Mouse (Mus musculus): ENCODE measurements at regions not wholly inside any gene's neighbourhood (a gene's known extent, or its start where the extent isn't known, plus 50 kb on each side); places are given as distances from the start of the nearest gene placed in this dataset.

GRCm38 (mm10) chr2:166509591-166509990 is 204.0 kb downstream of the Prex1 start:
- Histone ChIP-seq H3K4me3 (ENCODE audit: insufficient read depth in 1 of 2, low read depth in 2 of 2, low read length in 2 of 2) (no peak overlapping the region), H3K36me3 (replicated peaks; ENCODE audit: control insufficient read depth, insufficient read depth, low read depth) (no peaks in the 10 kb centered on the region), H3K4me1 (replicated peaks; ENCODE audit: control insufficient read depth in 2 of 2, insufficient read depth in 2 of 2, low read length in 1 of 2) (no peaks in the 10 kb centered on the region), H3K9ac (replicated peaks) (no peak overlapping the region), H3K9me3 (ENCODE audit: control insufficient read depth, low read length) (peaks cover 2% of the 10 kb centered on the region; the same call in 1 of the 2 replicates), H3K27me3 (ENCODE audit: control insufficient read depth, insufficient read depth, low read length) (no peaks in the 10 kb centered on the region), H3K27ac (no peak overlapping the region), H3K4me2 (ENCODE audit: low read depth) (no peak overlapping the region)
- no peak for ATAC-seq (ENCODE audit: insufficient read depth)
- no peak for DNase-seq (ENCODE audit: low read depth in 3 of 3, low spot score in 3 of 3)
- TF ChIP-seq CTCF (IDR thresholded peaks at IDR 0.05; ENCODE audit: low read depth), result no peak
- WGBS (ENCODE audit: insufficient replicate concordance), result 70% methylated on average over 10 of the region's 10 CpGs

GRCm38 (mm10) chr2:166508656-166509420 is 204.8 kb downstream of the Prex1 start:
- WGBS (ENCODE audit: insufficient replicate concordance), result 69% methylated on average over 8 of the region's 8 CpGs
- ATAC-seq (ENCODE audit: insufficient read depth), result no peak

GRCm38 (mm10) chr2:166505309-166505708 is 208.3 kb downstream of the Prex1 start:
- no peaks in the 10 kb centered on the region for H3K4me1 ChIP-seq (replicated peaks; ENCODE audit: control insufficient read depth in 2 of 2, insufficient read depth in 2 of 2, low read length in 1 of 2)
- H3K4me2 ChIP-seq (ENCODE audit: low read depth), result no peak overlapping the region
- H3K27me3 ChIP-seq (ENCODE audit: control insufficient read depth, insufficient read depth, low read length), result no peaks in the 10 kb centered on the region
- WGBS (ENCODE audit: insufficient replicate concordance), result 51% methylated on average over 9 of the region's 9 CpGs
- H3K4me3 ChIP-seq (ENCODE audit: insufficient read depth in 1 of 2, low read depth in 2 of 2, low read length in 2 of 2), result no peak overlapping the region
- no peak overlapping the region for H3K9ac ChIP-seq (replicated peaks)
- TF ChIP-seq EP300 (IDR thresholded peaks at IDR 0.05; ENCODE audit: low read depth), result no peak
- no peak for TF ChIP-seq CTCF (IDR thresholded peaks at IDR 0.05; ENCODE audit: low read depth)
- ATAC-seq (ENCODE audit: insufficient read depth) (no peak), DNase-seq (ENCODE audit: low read depth in 3 of 3, low spot score in 3 of 3) (no peak)
- H3K36me3 ChIP-seq (replicated peaks; ENCODE audit: control insufficient read depth, insufficient read depth, low read depth), result no peaks in the 10 kb centered on the region
- H3K27ac ChIP-seq, result no peak overlapping the region
- H3K9me3 ChIP-seq (ENCODE audit: control insufficient read depth, low read length), result peaks cover 2% of the 10 kb centered on the region; the same call in 1 of the 2 replicates

More at GRCm38 (mm10) chr2:166508656-166509420, 204.8 kb downstream of the Prex1 start:
- Histone ChIP-seq H3K36me3 (replicated peaks; ENCODE audit: control insufficient read depth, insufficient read depth, low read depth) (no peaks in the 10 kb centered on the region), H3K4me1 (replicated peaks; ENCODE audit: control insufficient read depth in 2 of 2, insufficient read depth in 2 of 2, low read length in 1 of 2) (no peaks in the 10 kb centered on the region), H3K27me3 (ENCODE audit: control insufficient read depth, insufficient read depth, low read length) (no peaks in the 10 kb centered on the region), H3K9ac (replicated peaks) (no peak overlapping the region), H3K27ac (no peak overlapping the region), H3K4me2 (ENCODE audit: low read depth) (no peak overlapping the region), H3K4me3 (ENCODE audit: insufficient read depth in 1 of 2, low read depth in 2 of 2, low read length in 2 of 2) (no peak overlapping the region), H3K9me3 (ENCODE audit: control insufficient read depth, low read length) (peaks cover 2% of the 10 kb centered on the region; the same call in 1 of the 2 replicates)
- TF ChIP-seq EP300 (IDR thresholded peaks at IDR 0.05; ENCODE audit: low read depth), result no peak
- no peak for TF ChIP-seq CTCF (IDR thresholded peaks at IDR 0.05; ENCODE audit: low read depth)
- DNase-seq (ENCODE audit: low read depth in 3 of 3, low spot score in 3 of 3), result no peak

GRCm38 (mm10) chr2:166503666-166504065 is 210.0 kb downstream of the Prex1 start:
- H3K4me1 ChIP-seq (replicated peaks; ENCODE audit: control insufficient read depth in 2 of 2, insufficient read depth in 2 of 2, low read length in 1 of 2), result no peaks in the 10 kb centered on the region
- H3K27ac ChIP-seq, result no peak overlapping the region
- H3K9me3 ChIP-seq (ENCODE audit: control insufficient read depth, low read length), result no peaks in the 10 kb centered on the region
- no peak for TF ChIP-seq EP300 (IDR thresholded peaks at IDR 0.05; ENCODE audit: low read depth)
- TF ChIP-seq CTCF (IDR thresholded peaks at IDR 0.05; ENCODE audit: low read depth), result no peak
- ATAC-seq (ENCODE audit: insufficient read depth) (no peak), DNase-seq (ENCODE audit: low read depth in 3 of 3, low spot score in 3 of 3) (no peak)
- no peak overlapping the region for H3K9ac ChIP-seq (replicated peaks)
- no peaks in the 10 kb centered on the region for H3K27me3 ChIP-seq (ENCODE audit: control insufficient read depth, insufficient read depth, low read length)
- no peaks in the 10 kb centered on the region for H3K36me3 ChIP-seq (replicated peaks; ENCODE audit: control insufficient read depth, insufficient read depth, low read depth)
- no peak overlapping the region for H3K4me2 ChIP-seq (ENCODE audit: low read depth)
- H3K4me3 ChIP-seq (ENCODE audit: insufficient read depth in 1 of 2, low read depth in 2 of 2, low read length in 2 of 2), result no peak overlapping the region
- 63% methylated on average over 6 of the region's 6 CpGs for WGBS (ENCODE audit: insufficient replicate concordance)

GRCm38 (mm10) chr2:166492895-166493294 is 220.7 kb downstream of the Prex1 start:
- Histone ChIP-seq H3K4me3 (ENCODE audit: insufficient read depth in 1 of 2, low read depth in 2 of 2, low read length in 2 of 2) (no peak overlapping the region), H3K36me3 (replicated peaks; ENCODE audit: control insufficient read depth, insufficient read depth, low read depth) (no peaks in the 10 kb centered on the region), H3K27ac (no peak overlapping the region), H3K4me1 (replicated peaks; ENCODE audit: control insufficient read depth in 2 of 2, insufficient read depth in 2 of 2, low read length in 1 of 2) (0 out of 4 replicates have a peak, but pooled peaks cover 0 to 3% of the 10 kb centered on the region in 2 experiments), H3K4me2 (ENCODE audit: low read depth) (no peak overlapping the region), H3K9me3 (ENCODE audit: control insufficient read depth, low read length) (no peaks in the 10 kb centered on the region), H3K9ac (replicated peaks) (no peak overlapping the region), H3K27me3 (ENCODE audit: control insufficient read depth, insufficient read depth, low read length) (no peaks in the 10 kb centered on the region)
- ATAC-seq (ENCODE audit: insufficient read depth) (no peak), DNase-seq (ENCODE audit: low read depth in 3 of 3, low spot score in 3 of 3) (no peak)
- 52% methylated on average over 12 of the region's 12 CpGs for WGBS (ENCODE audit: insufficient replicate concordance)
- TF ChIP-seq CTCF (IDR thresholded peaks at IDR 0.05; ENCODE audit: low read depth) (no peak), EP300 (IDR thresholded peaks at IDR 0.05; ENCODE audit: low read depth) (no peak)
